Mouse (Mus musculus): ENCODE measurements around the gene Vmn1r34. TPM values are rescaled to one million over a fixed set of nuclear protein-coding genes. Genes with fewer than 3 reads are reported as not detected.
"Not testable (repeated sequence)": the region's sequence is repeated elsewhere in the genome, so short reads cannot be mapped to it uniquely, and the experiment has no call there.

Gene Vmn1r34
- total RNA-seq (2015; ENCODE audit: low replicate concordance) (not detected in 2 replicates), total RNA-seq (2017; ENCODE audit: low replicate concordance) (not detected in 2 replicates)

- no peak for ATAC-seq (replicated peaks; ENCODE audit: low FRiP score, poor library complexity, severe bottlenecking)
Measured at GRCm38 (mm10) chr6:66643779-66644178, at the start of gene Vmn1r34. TSS of gene Vmn1r34 (minus strand) at chr6:66643879.

- ATAC-seq (replicated peaks; ENCODE audit: low FRiP score, poor library complexity, severe bottlenecking), result no peak
Measured at GRCm38 (mm10) chr6:66685806-66686205, 42.1 kb upstream of the Vmn1r34 start, which contains the start of gene Vmn1r35. TSS of gene Vmn1r35 (minus strand) at chr6:66685906.

GRCm38 (mm10) chr6:66618182-66618581 lies 25.5 kb downstream of the Vmn1r34 start, which contains the start of gene Vmn1r33:
TSS of gene Vmn1r33 (minus strand) at chr6:66618282.
- not testable (repeated sequence) for ATAC-seq (replicated peaks; ENCODE audit: low FRiP score, poor library complexity, severe bottlenecking)

GRCm38 (mm10) chr6:66595804-66596203 lies 47.9 kb downstream of the Vmn1r34 start:
- ATAC-seq (replicated peaks; ENCODE audit: low FRiP score, poor library complexity, severe bottlenecking), result no peak

Other genes starting within 250 kb of the Vmn1r34 start
- 50.6 and 58.4 TPM in 2 replicates for gene Mad2l1, start 108.5 kb downstream of the Vmn1r34 start, total RNA-seq (2015; ENCODE audit: low replicate concordance)
- gene Mad2l1, start 108.5 kb downstream of the Vmn1r34 start, total RNA-seq (2017; ENCODE audit: low replicate concordance), result 35.8 and 38.6 TPM in 2 replicates
- not detected in 2 replicates for gene Vmn1r32, start 83.8 kb downstream of the Vmn1r34 start, total RNA-seq (2015; ENCODE audit: low replicate concordance)
- gene Vmn1r32, start 83.8 kb downstream of the Vmn1r34 start, total RNA-seq (2017; ENCODE audit: low replicate concordance), result not detected in 2 replicates
- not detected in 2 replicates for gene Vmn1r33, start 25.6 kb downstream of the Vmn1r34 start, total RNA-seq (2015; ENCODE audit: low replicate concordance)
- gene Vmn1r33, start 25.6 kb downstream of the Vmn1r34 start, total RNA-seq (2017; ENCODE audit: low replicate concordance), result not detected in 2 replicates
- not detected in 2 replicates for gene Vmn1r35, start 42.0 kb upstream of the Vmn1r34 start, total RNA-seq (2015; ENCODE audit: low replicate concordance)
- not detected in 2 replicates for gene Vmn1r35, start 42.0 kb upstream of the Vmn1r34 start, total RNA-seq (2017; ENCODE audit: low replicate concordance)
- not detected in 2 replicates for gene Vmn1r36, start 75.3 kb upstream of the Vmn1r34 start, total RNA-seq (2015; ENCODE audit: low replicate concordance)
- gene Vmn1r36, start 75.3 kb upstream of the Vmn1r34 start, total RNA-seq (2017; ENCODE audit: low replicate concordance), result not detected in 2 replicates
- not detected in 2 replicates for gene Vmn1r37, start 85.5 kb upstream of the Vmn1r34 start, total RNA-seq (2015; ENCODE audit: low replicate concordance)
- not detected in 2 replicates for gene Vmn1r37, start 85.5 kb upstream of the Vmn1r34 start, total RNA-seq (2017; ENCODE audit: low replicate concordance)
- 0.19 TPM in 1 of 2 replicates, not detected in the other for gene Vmn1r38, start 138.7 kb upstream of the Vmn1r34 start, total RNA-seq (2015; ENCODE audit: low replicate concordance)
- gene Vmn1r38, start 138.7 kb upstream of the Vmn1r34 start, total RNA-seq (2017; ENCODE audit: low replicate concordance), result not detected in 2 replicates
- not detected in 2 replicates for gene Vmn1r39, start 166.7 kb upstream of the Vmn1r34 start, total RNA-seq (2015; ENCODE audit: low replicate concordance)
- not detected in 2 replicates for gene Vmn1r39, start 166.7 kb upstream of the Vmn1r34 start, total RNA-seq (2017; ENCODE audit: low replicate concordance)

All from erythroblast, adult 5-6 weeks (primary cell).